Mouse (Mus musculus) ES-E14 (cell line): ENCODE measurements around the gene Taf5l.

Experiments
- CHD2 ChIP-seq: IDR thresholded peaks from 2 replicates; pipeline ENCODE4 v1.6.1; 2014; ENCODE audit warnings: mild to moderate bottlenecking, low read depth, low read length, inconsistent platforms
- HCFC1 ChIP-seq: IDR thresholded peaks from 2 replicates; pipeline ENCODE4 v1.6.1; 2012; ENCODE audit warnings: low read length, inconsistent platforms, borderline replicate concordance; ENCODE audit not compliant: insufficient read depth
- MAFK ChIP-seq: IDR thresholded peaks from 2 replicates; pipeline ENCODE4 v1.6.1; 2014; ENCODE audit warnings: mild to moderate bottlenecking, low read depth, low read length, inconsistent platforms; ENCODE audit not compliant: insufficient read depth
- ZC3H11A ChIP-seq: IDR thresholded peaks from 2 replicates; pipeline ENCODE4 v1.6.1; 2012; ENCODE audit warnings: low read depth, mild to moderate bottlenecking, inconsistent platforms, low read length, borderline replicate concordance
- ZNF384 ChIP-seq: IDR thresholded peaks from 2 replicates; pipeline ENCODE4 v1.6.1; 2012; ENCODE audit warnings: low read depth, low read length, inconsistent platforms

DNA sequence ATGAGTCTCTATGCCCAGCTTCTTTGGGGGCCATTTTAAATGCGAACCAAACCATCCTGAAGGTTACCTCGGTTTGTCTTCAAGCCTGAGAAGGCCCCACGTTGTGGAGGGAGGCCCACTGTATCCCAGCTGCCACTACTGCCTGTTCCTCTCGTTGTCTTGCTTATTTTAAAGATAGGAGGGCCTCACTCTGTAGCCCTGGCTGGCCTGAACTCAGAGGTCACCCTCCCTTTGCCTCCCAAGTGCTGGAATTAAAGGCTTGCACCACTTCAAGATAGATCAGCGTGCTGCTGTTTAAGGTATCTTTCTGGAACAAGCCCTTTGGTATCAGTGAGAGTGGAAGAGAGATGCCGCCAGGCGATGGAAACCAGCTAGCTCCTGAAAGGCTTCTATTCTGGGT lies 32.1 kb downstream of the Taf5l start:
- TF ChIP-seq ZC3H11A (no peak), MAFK (no peak), HCFC1 (no peak), CHD2 (no peak), ZNF384 (no peak)
